Mouse (Mus musculus) cerebellum, adult (tissue): Measurements from ENCODE around the gene Ccdc65.
A peak's percentile ranks its signal among the peaks of the same experiment; 100 is the strongest.

ENCODE experiments used
- ATAC-seq: cut with Nextera tagmentation; 2 replicates; pipeline ENCODE4 v1.9.2; 2017; ENCODE audit warnings: mild to moderate bottlenecking, moderate library complexity, mixed read lengths; ENCODE audit not compliant: insufficient number of reproducible peaks, low FRiP score, low TSS enrichment

Ccdc65 gene

GRCm38 (mm10) chr15:98691486-98692147 lies 16.4 kb upstream of the Ccdc65 start:
- ATAC-seq: no peak

- no peak for ATAC-seq
Measured at GRCm38 (mm10) chr15:98692171-98692715, 15.8 kb upstream of the Ccdc65 start.

DNA sequence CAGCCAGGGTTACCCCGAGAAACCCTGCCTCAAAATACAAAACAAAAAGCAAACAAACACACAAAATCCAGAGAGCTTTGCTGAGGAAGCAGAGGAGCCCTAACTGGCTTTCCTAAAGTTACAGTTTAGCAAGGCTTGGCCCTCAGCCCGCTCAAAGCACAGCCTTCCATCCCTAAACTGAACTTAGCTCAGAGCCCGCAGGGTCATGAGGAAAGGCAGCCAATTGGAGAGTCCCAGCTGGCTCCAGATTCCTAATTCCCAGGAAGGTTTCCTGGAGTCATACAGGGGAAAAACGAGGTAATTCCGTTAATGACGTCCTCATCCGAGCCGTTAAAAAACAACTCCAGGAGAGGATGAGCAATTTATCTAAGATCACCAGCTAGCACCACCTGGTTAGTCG lies 12.3 kb upstream of the Ccdc65 start:
- ATAC-seq: no peak

DNA sequence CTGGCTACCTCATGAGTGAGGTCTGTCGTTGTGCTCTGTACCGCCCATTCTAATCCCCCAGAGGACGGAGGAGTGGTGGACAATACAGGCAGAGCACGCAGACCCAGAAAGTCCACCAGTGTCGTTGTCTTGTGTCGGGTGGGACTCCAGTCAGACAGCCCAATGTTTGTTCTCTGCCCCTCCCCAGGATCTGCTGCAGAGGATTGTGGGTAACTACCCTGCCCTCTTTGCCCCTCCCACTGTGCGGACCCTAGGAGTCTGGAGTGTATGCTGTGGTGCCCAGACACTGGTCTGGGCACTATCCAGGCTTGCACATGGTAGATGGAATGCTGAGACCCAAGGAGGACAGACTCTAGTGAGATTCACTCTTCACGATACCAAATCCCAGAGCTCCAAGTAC lies 11.8 kb upstream of the Ccdc65 start:
- ATAC-seq: no peak

GRCm38 (mm10) chr15:98699190-98700105 lies 8.6 kb upstream of the Ccdc65 start:
- peak; percentile 82 for ATAC-seq

DNA sequence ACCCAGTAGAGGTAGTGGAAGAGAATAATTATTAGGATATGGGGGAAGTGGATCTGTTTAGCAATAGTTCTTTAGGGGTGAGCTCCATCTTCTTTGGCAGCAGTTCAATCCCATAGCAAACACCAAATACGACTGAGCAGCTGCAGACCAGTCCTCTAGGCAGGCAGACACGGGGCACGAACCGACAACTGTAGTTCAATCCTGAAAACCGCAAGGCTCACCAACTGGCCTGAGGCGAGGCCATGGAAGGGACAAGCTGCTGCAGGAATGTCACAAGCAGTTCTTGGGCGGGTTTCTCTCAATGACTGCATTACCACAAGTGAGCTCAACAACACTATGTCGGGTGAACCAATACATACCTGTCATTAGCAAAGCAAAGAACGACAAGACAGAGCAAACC lies 3.7 kb upstream of the Ccdc65 start:
- ATAC-seq: no peak

DNA sequence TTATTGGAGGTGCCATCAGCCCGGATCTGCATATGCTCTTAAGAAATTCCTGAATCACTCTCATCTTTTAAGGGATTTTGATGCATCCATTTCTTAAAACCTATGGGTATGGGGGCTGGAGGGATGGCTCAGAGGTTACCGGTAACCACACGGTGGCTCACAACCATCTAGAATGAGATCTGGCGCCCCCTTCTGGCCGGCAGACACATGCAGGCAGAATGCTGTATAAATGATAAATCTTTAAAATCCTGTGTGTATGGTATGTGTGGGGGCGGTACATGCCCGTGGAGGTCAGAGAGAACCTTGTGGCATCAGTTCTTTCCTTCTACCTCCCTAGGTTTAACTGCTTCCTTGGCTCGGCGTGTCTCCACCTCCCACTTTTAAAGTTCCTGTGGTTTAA lies 2.4 kb downstream of the Ccdc65 start:
- ATAC-seq: no peak

- no peak for ATAC-seq
Measured at GRCm38 (mm10) chr15:98714230-98714652, 6.2 kb downstream of the Ccdc65 start.

GRCm38 (mm10) chr15:98717301-98717700 lies 9.3 kb downstream of the Ccdc65 start:
- no peak for ATAC-seq

GRCm38 (mm10) chr15:98722191-98722590 lies 14.2 kb downstream of the Ccdc65 start:
- no peak for ATAC-seq

DNA sequence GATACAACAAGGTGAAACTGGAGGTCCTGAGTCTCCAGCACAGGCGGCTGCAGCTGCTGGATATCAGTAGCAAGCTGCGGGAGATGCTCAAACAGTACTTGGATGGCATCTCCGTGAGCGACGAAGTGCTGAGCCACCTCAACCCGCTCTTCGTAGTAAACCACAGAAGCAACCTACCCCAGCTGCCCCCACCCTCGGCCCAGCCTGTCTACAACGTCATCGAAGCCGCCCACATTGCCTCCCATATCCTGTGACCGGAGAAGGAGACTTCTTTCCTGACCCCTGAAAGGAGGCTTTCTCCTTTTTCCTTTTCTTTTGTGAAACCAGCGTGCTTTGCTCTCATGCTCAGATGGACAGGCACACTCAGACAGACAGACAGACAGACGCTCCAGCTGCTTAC lies 14.8 kb downstream of the Ccdc65 start:
- no peak for ATAC-seq

DNA sequence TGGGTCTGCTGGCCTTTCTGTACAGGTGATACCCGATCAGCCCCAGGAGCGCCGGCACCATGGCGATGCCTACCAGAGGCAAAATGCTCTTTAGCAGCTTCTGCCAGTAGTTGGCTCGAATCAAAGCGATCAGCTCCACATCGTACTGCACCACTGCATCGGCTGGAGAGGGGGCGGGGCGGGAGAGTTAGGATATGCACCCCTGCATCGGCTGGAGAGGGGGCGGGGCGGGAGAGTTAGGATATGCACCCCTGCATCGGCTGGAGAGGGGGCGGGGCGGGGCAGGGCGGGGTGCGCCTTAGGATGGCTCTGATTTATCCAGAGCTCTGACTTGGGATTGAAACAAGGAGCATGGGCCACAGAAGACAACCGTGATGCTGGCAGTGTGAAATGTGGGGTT lies 16.4 kb downstream of the Ccdc65 start:
- no peak for ATAC-seq

DNA sequence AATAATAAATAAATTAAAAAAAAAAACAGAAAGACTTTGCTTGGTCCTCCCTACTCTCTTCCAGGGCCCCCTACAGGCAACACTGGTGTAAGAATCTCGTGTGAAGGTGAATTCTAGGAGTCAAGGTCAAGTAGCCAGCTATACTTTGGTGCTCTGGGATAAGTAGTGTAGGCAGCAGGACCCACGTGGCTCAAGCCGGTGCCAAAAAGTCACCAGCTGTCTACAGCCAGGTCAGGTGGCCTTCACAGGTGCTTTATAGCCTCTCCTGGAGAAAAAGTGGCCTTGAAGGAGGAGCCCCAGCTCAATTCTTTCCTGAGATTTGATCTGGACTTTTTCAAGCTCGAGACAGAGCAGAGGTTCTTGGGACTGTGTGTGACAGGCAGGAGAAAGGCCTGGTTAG lies 18.1 kb downstream of the Ccdc65 start:
- ATAC-seq: no peak

DNA sequence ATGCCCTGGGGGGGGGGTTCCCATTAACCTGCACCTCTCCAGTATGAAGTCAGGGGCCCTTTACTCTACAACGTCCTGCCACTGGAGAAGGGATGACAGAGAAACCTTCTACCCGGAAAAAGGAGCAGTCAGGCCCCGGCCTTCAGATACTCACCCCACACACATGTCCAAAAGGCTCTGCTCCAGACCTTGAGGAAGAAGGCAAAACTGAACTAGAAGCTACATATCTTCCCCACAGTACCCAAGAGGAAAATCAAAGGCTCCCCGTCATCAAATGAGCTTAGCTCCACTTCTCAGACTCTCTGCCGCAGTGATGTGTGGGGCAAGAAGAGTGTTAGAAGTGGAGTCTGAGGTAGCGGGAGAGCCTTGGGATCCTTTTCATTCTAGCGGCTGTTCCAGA lies 18.7 kb downstream of the Ccdc65 start:
- no peak for ATAC-seq

DNA sequence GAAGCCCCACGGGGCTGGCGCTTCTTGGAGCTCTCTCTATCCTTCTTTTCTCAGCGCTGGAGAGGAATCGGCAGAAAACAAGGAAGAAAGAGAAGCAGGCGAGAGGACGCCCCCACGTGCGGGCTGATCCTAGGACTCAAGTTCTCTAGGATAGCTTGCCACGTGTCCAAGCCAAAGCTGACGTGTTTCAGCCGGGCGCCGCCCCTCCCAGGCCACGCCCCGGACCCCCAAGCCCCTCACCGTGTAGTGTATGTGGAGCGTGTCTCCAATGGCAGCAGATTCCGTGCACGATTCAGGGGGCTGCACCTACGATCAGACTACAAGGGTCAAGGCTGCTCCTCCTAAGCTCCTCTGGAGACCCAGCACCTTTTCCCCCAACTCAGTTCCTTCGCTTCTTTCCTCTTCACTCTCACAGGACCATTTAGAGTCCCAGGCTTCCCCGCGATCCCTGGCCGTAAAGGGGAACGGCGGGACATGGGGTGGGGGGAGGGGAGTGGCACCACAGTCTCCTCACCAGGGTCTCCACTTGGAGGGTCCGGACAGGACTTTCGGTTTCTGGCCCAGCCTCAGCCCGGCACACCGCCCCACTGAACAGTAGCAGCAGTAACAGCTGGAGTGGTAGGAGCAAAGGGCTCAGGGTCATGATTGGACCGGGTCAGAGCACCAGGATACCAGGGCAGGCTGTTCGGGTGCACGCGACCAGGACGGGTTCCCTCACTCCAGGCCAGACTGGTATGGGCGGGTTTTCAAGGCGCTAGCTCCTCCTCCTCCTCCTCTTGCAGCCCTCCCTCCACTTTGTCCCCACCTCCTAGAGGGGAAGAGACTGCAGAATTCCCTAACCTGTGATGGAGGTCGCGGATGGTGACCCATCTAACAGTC lies 19.7 kb downstream of the Ccdc65 start, which contains the start of gene Fkbp11:
Gene Fkbp11, minus strand, starts transcription at position 756 of the 879 bp plus-strand sequence.
- peak; percentile 45; the same call in 1 of the 2 replicates for ATAC-seq

GRCm38 (mm10) chr15:98728366-98728765 lies 20.4 kb downstream of the Ccdc65 start:
- ATAC-seq: no peak

DNA sequence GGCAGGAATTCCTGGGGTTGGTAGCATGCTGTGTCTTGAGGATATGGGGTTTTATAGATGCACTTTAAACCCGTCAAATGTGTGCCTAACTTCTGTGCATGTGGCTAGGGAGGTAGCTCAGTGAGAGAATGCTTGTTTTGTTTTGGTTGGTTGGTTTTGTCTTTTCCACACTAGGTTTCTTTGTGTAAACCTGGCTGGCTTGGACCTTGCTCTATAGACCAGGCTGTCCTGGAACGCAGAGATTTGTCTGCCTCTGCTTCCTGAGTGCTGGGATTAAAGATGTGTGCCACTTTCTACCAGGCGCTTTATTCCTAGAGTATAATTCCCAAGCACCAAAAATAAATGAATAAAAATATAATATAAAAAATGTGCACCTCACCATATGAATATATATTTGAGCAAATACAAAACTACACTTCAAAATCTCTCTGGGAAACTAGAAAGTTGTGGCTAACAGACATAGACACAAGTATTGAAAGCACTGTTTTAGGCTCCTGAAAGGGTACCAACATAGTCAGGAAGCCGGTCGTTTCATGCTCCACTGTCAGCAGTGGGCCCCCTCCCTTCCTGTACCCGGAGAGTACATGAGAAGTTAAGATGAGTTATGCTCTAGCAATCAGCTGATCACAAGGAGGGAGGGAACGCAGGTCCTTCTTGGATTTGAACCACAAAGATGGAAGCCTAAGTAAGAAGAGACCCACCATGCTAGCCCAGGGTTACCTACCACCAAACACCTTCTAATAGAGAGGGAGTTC lies 22.0 kb downstream of the Ccdc65 start:
- no peak for ATAC-seq

GRCm38 (mm10) chr15:98730790-98731189 lies 22.8 kb downstream of the Ccdc65 start:
- ATAC-seq: no peak

DNA sequence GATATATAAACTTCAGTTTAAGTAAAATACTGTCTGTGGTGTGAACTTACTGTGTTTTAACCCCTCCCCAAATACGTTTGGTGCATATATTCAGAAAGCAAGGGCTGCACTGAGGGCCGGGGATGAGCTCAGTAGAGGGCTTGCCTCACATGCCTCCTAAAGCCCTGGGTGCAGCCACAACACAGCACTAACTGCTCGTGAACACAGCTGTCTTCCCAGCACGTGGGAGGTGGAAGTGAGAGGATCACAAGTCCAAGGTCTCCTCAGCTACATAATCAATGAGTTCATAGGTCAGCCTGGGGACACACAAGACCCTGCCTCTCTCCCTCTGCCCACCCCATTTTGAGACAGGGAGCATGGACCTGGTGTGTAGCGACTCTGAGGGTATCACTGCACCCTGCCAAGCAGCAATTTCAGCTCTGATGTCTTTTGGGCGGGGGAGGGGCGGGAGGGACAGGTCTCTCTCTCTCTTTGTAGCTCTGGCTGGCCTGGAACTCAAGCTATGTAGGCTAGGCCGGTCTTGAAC lies 24.1 kb downstream of the Ccdc65 start:
- no peak for ATAC-seq
